Comparison of ENCODE assay signal across 18 mouse cellular contexts in the genomic region with DNA sequence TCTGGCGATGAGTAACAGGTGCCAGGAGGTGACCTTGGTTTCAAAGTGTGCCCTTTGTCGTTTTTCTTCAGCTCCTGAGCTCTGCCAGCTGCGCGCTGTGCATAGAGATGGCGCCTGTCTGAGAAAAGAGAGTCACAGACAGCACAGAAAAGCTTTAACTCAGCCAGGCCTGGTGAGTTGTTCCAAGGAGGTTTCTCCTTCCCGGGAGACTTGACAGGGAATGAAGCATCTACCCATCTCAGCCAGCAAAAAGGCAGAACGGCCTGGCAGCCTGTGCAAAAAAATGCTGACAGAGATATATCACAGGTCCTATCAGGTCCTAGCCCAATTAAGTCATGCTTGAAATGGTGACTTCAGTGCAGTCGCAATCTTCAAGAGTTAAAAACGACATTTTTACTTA.
DNase-seq lines count a peak whose midpoint lies in the region; ATAC-seq and TF ChIP-seq lines count a peak whose summit lies in the region.
"Had no signal": no experiment of that assay in that cellular context is flagged by ENCODE, and none has a peak within 500 bp of the region (broad histone marks: within the 10 kb centered on the region; RNA-seq: fewer than 3 reads in every experiment).

No protein-coding gene starts in this region.

- no peak overlapping the region for H3K4me3 ChIP-seq in heart, embryonic 11.5 days (ENCODE audit: low read depth, low read length)
- H3K4me3 ChIP-seq in left cerebral cortex, adult 2 months: no peak overlapping the region
- H3K4me3 ChIP-seq: hindbrain, embryonic 13.5 days; liver, embryonic 15.5 days; midbrain, embryonic 10.5 days had no signal

- peaks cover 15% of the 10 kb centered on the region for H3K4me1 ChIP-seq in heart, embryonic 11.5 days (ENCODE audit: control insufficient read depth, insufficient read depth, low read length)
- H3K4me1 ChIP-seq: liver, embryonic 15.5 days; midbrain, embryonic 10.5 days had no signal

- no peaks in the 10 kb centered on the region for H3K27me3 ChIP-seq in heart, embryonic 11.5 days (ENCODE audit: control insufficient read depth, insufficient read depth, low read length)
- H3K27me3 ChIP-seq: CH12.LX; hindbrain, embryonic 13.5 days; liver, embryonic 15.5 days had no signal

- peak; percentile 22 for DNase-seq in adrenal gland, adult 2 months
- DNase-seq in adrenal gland, postnatal 4 days (ENCODE audit: low spot score in 2 of 2): no peak
- DNase-seq in heart, adult 9 months (ENCODE audit: low spot score in 2 of 2): no peak
- no peak for DNase-seq in left cerebral cortex, adult 2 months (ENCODE audit: extremely low spot score in 1 of 2, low spot score in 2 of 2)
- DNase-seq in left cerebral cortex, adult 9 months (ENCODE audit: low spot score in 2 of 2): no peak
- DNase-seq in urinary bladder, postnatal 25 days (ENCODE audit: low spot score): no peak
- DNase-seq in spleen, adult 12 weeks (ENCODE audit: low spot score): no peak
- DNase-seq: cerebellum, postnatal 14 days; gastrocnemius, postnatal 36 days; kidney, adult 18-20 months; layer of hippocampus, postnatal 36 days; lung, postnatal 14 days; right cerebral cortex, postnatal 4 days had no signal

- H3K9ac ChIP-seq in heart, embryonic 11.5 days (ENCODE audit: low read depth, low read length): peak overlapping the region; percentile 28; the same call in 1 of the 2 replicates
- H3K9ac ChIP-seq: hindbrain, embryonic 13.5 days; liver, embryonic 15.5 days had no signal

- H3K9me3 ChIP-seq in heart, embryonic 11.5 days (replicated peaks; ENCODE audit: control insufficient read depth, low read length): no peaks in the 10 kb centered on the region
- H3K9me3 ChIP-seq: hindbrain, embryonic 13.5 days; liver, embryonic 15.5 days; midbrain, embryonic 10.5 days had no signal

- no peak for ATAC-seq in heart, embryonic 11.5 days (replicated peaks; ENCODE audit: insufficient number of reproducible peaks, low FRiP score, low TSS enrichment)

- H3K4me2 ChIP-seq in heart, embryonic 11.5 days: no peak overlapping the region
- H3K4me2 ChIP-seq: hindbrain, embryonic 13.5 days; liver, embryonic 15.5 days had no signal

- TF ChIP-seq CTCF in left cerebral cortex, adult 2 months (IDR thresholded peaks at IDR 0.05): no peak

- H3K27ac ChIP-seq in heart, embryonic 11.5 days (ENCODE audit: low read depth, low read length): peak overlapping the region; percentile 88
- H3K27ac ChIP-seq in left cerebral cortex, adult 2 months: peak overlapping the region; percentile 25; the same call in 1 of the 2 replicates
- H3K27ac ChIP-seq: hindbrain, embryonic 13.5 days; liver, embryonic 15.5 days; midbrain, embryonic 10.5 days had no signal

- H3K36me3 ChIP-seq in heart, embryonic 11.5 days (ENCODE audit: control insufficient read depth, insufficient read depth, low read length): no peaks in the 10 kb centered on the region
- H3K36me3 ChIP-seq: hindbrain, embryonic 13.5 days; liver, embryonic 15.5 days; midbrain, embryonic 10.5 days had no signal

- 61% methylated on average over 9 of the region's 9 CpGs for WGBS in heart, embryonic 11.5 days (ENCODE audit: insufficient replicate concordance)

- intact Hi-C loops in left cerebral cortex, adult 2 months (cut with DNase I): no loop called here
